Mouse (Mus musculus): Measurements from ENCODE around the gene Rab31. TPM values are rescaled to one million over a fixed set of nuclear protein-coding genes. Genes with fewer than 3 reads are reported as not detected.
A peak's percentile ranks its signal among the peaks of the same experiment; 100 is the strongest.

The Rab31 gene
- total RNA-seq, 2 experiments from 2014 or later: 13.6 to 15.6 TPM

GRCm38 (mm10) chr17:65675985-65676384 lies 96.6 kb downstream of the Rab31 start:
- no peak for ATAC-seq (replicated peaks; ENCODE audit: low FRiP score, poor library complexity, severe bottlenecking)

DNA sequence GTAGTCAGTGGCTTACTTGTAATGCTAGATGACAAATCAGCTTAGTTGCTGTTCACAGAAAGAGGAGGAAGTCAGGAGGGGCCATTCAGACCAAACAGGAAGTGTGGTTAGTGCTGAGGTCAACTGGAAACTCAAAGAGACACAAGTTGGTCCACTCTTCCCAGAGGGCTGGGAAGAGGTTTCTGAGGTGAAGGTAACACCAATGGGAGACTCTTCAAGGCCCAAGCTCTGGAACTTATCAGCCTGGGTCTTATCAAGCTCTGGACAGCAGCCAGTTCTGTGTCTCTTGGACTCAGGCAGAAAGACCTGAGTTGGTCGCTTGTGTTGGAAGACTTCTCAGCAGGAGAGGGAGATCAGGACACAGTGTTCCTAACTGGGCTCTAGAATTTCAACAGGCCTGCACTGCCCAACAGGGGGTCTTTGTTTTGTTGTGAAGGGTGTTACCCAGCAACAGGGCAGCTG lies 97.8 kb downstream of the Rab31 start:
- ATAC-seq (replicated peaks; ENCODE audit: low FRiP score, poor library complexity, severe bottlenecking): peak; percentile 52

- ATAC-seq (replicated peaks; ENCODE audit: low FRiP score, poor library complexity, severe bottlenecking): no peak
These were observed 99.6 kb downstream of the Rab31 start for GRCm38 (mm10) chr17:65672926-65673325.

- no peak for ATAC-seq (replicated peaks; ENCODE audit: low FRiP score, poor library complexity, severe bottlenecking)
These were observed 103.5 kb downstream of the Rab31 start for GRCm38 (mm10) chr17:65669061-65669460.

GRCm38 (mm10) chr17:65667792-65668191 lies 104.8 kb downstream of the Rab31 start:
- no peak for ATAC-seq (replicated peaks; ENCODE audit: low FRiP score, poor library complexity, severe bottlenecking)

DNA sequence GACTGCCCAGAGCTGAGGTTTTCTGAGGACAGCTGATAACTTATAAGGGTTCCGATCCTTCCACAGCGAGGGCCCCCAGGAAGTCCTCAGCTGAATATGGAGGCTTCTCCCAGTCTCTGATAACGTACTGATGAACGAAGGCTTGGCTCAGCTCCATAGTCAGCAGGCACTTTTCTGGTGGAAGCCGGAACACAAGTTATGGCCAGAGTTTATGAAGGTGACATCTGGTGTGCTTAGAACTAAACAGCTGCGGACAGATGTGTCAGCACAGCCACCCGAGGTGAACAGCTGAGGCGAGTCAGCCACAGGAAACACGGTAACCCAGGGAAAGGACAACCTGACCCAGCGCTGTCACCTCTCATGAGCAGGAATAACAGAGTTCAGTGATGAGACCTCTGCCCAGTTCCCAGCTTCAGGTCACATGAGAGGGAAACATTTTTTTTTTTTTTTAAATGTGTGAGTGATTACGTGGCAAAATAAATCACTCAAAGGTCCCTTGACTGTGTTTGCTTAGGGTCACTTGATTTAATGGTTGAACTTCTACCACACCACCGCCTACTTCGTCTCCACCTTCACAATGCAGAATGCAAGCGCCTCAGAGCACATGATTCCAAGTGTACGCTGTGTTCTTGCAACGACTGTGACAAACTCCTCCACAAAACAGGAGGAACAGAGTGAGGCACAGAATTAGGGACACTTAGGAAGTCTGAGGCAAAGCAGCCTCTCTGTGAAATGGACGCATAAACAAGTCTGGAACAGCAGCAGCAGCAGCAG lies 106.0 kb downstream of the Rab31 start:
- ATAC-seq (replicated peaks; ENCODE audit: low FRiP score, poor library complexity, severe bottlenecking): no peak

DNA sequence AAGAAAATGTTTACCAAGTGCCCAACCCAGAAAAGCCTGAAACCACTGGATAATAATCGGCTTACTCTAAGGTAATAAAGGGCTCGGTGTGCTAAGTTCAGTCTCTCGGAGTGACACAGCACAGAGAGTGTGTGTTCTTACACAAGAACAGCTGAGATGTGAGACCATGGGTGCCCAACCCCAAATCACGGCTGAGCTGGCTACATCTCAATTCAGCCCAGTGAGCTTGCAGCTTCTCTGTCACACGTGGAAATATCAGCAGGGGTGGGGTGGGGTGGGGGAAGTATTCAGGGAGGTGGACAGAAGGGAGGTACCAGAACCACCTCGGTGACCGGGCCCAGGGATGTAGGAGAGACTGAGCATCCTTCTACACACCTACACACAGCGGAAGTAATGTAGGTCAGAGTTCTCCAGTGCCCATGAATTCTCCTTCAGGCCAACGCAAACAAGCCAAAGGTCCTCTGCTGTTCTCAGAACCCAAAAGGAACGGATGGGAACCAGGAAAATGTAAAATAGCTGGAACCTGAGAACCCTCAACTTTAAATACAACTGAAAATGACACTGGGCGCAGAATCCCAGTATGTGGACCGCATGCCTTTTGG lies 106.7 kb downstream of the Rab31 start:
- ATAC-seq (replicated peaks; ENCODE audit: low FRiP score, poor library complexity, severe bottlenecking): no peak

DNA sequence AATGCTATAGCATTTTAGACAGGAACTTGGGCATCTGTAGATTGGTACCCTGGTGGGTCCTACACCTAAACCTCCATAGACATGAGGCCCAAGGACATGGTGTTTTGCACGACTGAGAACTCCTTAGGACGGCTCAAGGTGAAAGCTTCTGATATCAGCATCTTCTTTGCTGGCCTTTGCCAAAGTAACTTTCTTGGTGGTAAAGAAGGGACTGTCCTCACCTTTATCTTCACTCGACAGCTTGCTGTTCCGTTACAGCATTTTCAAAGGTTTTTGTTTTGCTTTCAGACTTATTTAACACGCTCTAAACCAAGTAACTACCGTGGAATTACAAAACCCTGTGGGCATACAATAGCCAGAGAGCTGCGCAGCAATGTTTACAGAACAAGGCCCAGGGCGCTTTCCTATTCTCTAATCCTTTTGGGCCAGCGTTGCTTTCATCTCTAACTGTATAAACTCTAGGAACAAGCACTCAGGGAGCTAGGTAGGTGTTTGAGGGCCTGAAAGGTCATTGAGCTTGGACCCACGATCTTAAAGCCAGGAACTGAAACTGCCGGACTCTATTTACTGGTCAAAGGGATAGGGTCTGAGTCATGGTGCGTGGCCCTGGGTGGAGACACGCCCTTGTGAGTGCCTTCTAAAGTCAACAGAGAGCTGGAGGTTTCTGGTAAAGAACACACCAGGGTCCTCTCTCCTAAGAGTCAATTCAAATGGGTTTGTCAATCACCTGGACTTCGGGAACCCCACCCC lies 109.0 kb downstream of the Rab31 start:
- peak; percentile 90 for ATAC-seq (replicated peaks; ENCODE audit: low FRiP score, poor library complexity, severe bottlenecking)

DNA sequence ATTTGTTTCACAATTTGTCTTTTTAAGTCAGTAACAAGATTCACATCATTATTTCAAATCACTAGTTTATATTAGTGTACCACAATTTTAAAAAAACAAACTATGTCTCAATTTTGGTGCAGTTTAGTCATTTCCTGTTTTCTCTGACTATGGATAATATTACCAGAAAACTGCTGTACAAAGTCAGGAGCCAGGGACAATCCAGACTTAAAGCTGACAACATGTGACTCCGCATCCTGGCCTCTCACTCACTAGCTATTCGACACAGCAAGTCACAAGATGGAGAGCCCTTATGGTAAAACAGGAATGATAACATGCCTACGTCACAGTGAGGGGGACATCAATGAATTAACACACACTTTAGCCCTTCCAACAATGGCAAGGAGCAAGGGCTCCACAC lies 109.9 kb downstream of the Rab31 start:
- ATAC-seq (replicated peaks; ENCODE audit: low FRiP score, poor library complexity, severe bottlenecking): no peak; the same call in 1 of the 2 replicates

DNA sequence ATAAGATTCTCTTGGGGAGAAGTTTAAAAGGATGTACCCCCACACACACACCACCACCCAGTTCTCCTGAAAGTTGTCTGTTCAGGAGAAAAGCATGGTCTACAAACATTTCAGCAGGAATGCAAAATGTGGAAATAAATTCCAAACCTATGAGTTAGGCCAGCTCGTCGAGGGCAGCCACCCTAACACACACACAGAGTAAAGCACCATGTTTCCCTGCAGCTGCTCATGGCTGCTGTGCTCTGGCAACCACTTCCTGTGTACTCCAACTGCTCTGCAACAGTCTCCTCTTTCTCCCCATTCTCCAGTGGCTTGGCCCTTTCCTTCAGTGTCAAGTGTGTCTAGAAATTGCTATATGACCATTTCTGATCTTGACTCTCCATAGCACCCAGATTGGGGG lies 114.1 kb downstream of the Rab31 start:
- ATAC-seq (replicated peaks; ENCODE audit: low FRiP score, poor library complexity, severe bottlenecking): no peak

GRCm38 (mm10) chr17:65657958-65658357 lies 114.6 kb downstream of the Rab31 start:
- ATAC-seq (replicated peaks; ENCODE audit: low FRiP score, poor library complexity, severe bottlenecking): no peak

- no peak for ATAC-seq (replicated peaks; ENCODE audit: low FRiP score, poor library complexity, severe bottlenecking)
These were observed 115.8 kb downstream of the Rab31 start for GRCm38 (mm10) chr17:65656731-65657130.

DNA sequence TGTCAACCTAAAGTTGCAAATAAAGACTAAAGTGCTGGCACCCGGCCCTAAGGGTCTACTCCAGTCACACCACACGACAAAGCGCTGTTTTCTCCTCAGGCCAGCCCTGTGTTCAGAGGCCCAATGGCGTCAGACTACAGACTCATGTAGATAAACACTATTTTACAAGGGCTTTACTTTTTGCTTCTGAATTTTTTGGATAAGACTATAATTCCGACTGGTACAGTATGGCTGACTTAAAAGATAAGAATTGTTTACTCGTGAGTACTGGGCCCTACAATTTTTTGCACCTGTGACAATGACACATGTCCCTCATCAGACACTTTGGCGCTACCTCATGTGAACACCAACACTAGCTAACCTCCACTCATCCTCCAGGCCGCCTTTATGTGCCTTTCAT lies 116.5 kb downstream of the Rab31 start:
- ATAC-seq (replicated peaks; ENCODE audit: low FRiP score, poor library complexity, severe bottlenecking): peak; percentile 45; the same call in 1 of the 2 replicates

DNA sequence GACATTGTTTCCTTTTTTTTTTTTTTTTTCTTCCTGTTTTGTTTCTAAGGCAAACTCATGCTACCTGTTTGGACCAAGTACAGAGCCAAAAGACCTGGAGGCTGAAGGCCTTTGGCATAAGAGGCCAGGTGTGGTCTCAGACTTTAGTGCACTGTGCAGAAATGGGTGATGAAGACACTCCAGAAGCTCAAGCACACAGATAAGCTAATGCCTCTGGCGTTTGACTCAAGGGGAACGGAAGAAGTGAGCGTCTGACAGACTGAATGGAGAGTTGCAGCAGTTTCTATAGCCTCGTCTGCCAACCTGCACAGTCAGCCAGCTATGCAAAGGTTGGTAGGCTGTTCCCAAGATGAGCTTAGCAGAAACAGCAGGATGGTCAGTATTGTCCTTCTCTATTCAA lies 116.9 kb downstream of the Rab31 start:
- ATAC-seq (replicated peaks; ENCODE audit: low FRiP score, poor library complexity, severe bottlenecking): 0 out of 2 replicates have a peak, but pooled peaks have one; percentile 14

DNA sequence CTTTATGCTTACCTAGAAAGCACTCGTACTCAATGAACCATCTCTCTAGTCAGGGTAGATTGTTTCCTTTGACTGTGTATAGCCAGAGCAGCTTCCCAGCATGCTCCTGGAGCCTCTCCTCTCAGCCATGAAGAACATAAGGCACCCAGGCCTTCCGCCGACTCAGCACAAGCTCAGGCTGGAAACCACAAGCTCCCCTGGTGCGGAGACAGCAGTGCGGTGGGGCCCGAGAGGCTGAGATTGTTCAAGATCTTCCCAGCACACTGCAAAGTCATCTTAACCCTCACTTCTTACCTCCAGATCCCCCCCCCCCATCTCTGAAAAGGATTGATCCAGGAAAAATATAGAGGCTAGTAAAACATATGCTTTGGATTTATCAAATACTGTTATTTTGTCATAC lies 122.0 kb downstream of the Rab31 start:
- no peak for ATAC-seq (replicated peaks; ENCODE audit: low FRiP score, poor library complexity, severe bottlenecking)

DNA sequence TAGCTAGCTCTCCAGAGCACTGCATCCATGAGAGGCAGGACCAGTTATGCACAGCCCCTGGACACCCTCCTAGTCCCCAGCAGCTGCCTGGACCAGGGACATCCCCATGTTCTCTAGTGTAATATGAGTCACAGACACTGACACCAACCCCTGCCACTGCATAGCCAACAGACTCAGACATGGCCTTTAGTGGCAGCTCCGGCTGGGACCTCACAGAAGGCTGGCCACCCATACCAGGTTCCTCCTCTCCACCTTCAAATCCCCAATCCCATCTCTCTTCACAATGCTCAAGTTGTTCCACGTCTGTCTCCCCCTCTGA lies 123.4 kb downstream of the Rab31 start:
- ATAC-seq (replicated peaks; ENCODE audit: low FRiP score, poor library complexity, severe bottlenecking): no peak

GRCm38 (mm10) chr17:65648371-65649174 lies 124.0 kb downstream of the Rab31 start:
- no peak for ATAC-seq (replicated peaks; ENCODE audit: low FRiP score, poor library complexity, severe bottlenecking)

GRCm38 (mm10) chr17:65647961-65648360 lies 124.6 kb downstream of the Rab31 start:
- no peak for ATAC-seq (replicated peaks; ENCODE audit: low FRiP score, poor library complexity, severe bottlenecking)

DNA sequence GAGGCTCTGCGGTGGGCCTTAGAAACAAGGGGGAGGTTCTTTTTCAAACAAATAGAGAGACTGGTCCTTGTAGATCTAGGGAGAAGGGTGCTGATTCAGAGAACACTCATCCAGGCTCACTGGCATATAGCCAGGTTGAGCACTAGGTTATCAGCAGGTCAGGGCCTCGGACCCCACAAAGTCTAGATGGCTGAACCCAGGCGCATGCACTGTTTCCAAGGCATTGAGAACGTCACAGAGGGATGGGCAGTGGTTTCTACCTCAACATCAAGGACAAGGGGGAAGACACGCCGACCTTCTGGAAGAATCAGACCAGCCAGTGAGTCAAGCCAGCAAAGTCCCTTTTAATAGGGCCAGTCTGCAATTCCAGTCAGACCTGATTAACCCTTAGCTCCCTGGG lies 125.3 kb downstream of the Rab31 start:
- no peak for ATAC-seq (replicated peaks; ENCODE audit: low FRiP score, poor library complexity, severe bottlenecking)

DNA sequence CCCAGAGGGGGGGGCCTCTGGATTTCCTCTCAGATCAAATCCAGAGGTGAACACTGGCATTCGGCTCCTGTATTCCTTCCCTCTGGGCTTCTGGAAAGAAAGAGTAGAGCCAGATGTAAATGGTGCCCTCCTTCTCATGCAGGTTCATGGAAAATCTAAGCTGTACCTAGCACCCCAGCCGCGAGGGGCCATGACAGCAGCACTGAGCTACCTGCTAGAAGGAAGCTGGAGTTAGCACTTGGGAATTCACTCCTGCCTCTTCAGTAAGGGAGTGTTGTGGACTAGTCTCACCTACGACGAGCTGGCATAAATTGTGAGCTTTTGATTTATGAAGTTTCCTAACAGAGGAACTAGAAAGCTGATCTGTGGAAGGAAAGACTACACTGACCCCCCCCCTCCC lies 129.0 kb downstream of the Rab31 start:
- no peak for ATAC-seq (replicated peaks; ENCODE audit: low FRiP score, poor library complexity, severe bottlenecking)

Measured in erythroblast, adult 5-6 weeks (primary cell).